Mouse (Mus musculus) ES-Bruce4 (cell line): ENCODE data around the gene Ltbp3.

Experiments
- CTCF ChIP-seq: IDR thresholded peaks from one replicate; pipeline ENCODE4 v1.8.1; 2011; ENCODE audit warnings: low read depth, low read length
- EP300 ChIP-seq: IDR thresholded peaks from 2 replicates; pipeline ENCODE4 v1.6.1; 2011; ENCODE audit warnings: low read depth, low read length; ENCODE audit not compliant: insufficient read depth
- POLR2A ChIP-seq: IDR thresholded peaks from one replicate; pipeline ENCODE4 v1.8.1; 2011; ENCODE audit warnings: low read length; ENCODE audit not compliant: insufficient read depth

GRCm38 (mm10) chr19:5729444-5729815 is 11.3 kb upstream of the Ltbp3 start, which contains the start of gene Fam89b:
- TF ChIP-seq POLR2A (peak; percentile 74), CTCF (no peak), EP300 (no peak)
